Mouse (Mus musculus): ENCODE results near the gene Pcyt1a.

- TF ChIP-seq POLR2A (IDR thresholded peaks at IDR 0.05; ENCODE audit: insufficient read depth, low read length) (no peak), CTCF (IDR thresholded peaks at IDR 0.05; ENCODE audit: low read depth, low read length) (no peak)
Measured at GRCm38 (mm10) chr16:32389841-32390240, 40.9 kb upstream of the Pcyt1a start.
